ENCODE assay signal across 12 mouse cellular contexts in genomic region chr6:86776001-86776705, GRCm38 (mm10). TPM values are rescaled to one million over a fixed set of nuclear protein-coding genes. Genes with fewer than 3 reads are reported as not detected.
A peak's percentile ranks its signal among the peaks of the same experiment; 100 is the strongest.
DNase-seq lines count a peak whose midpoint lies in the region; ATAC-seq and TF ChIP-seq lines count a peak whose summit lies in the region.
"Had no signal": no experiment of that assay in that cellular context is flagged by ENCODE, and none has a peak within 500 bp of the region (broad histone marks: within the 10 kb centered on the region; RNA-seq: fewer than 3 reads in every experiment).

No protein-coding gene starts in this region.

- H3K27me3 ChIP-seq in intestine, embryonic 16.5 days (replicated peaks; ENCODE audit: control insufficient read depth, insufficient read depth, low read length): no peaks in the 10 kb centered on the region
- no peaks in the 10 kb centered on the region for H3K27me3 ChIP-seq in intestine, embryonic 15.5 days (replicated peaks)
- no peaks in the 10 kb centered on the region for H3K27me3 ChIP-seq in cerebellum, adult 2 months (ENCODE audit: control insufficient read depth, insufficient read depth, low read length)
- H3K27me3 ChIP-seq: kidney, embryonic 15.5 days had no signal

- WGBS in intestine, embryonic 16.5 days: 88% methylated on average over 8 of the region's 8 CpGs
- 84% methylated on average over 8 of the region's 8 CpGs for WGBS in intestine, embryonic 15.5 days
- WGBS in cerebellum, adult 2 months: 47% methylated on average over 8 of the region's 8 CpGs

- no peak overlapping the region for H3K9ac ChIP-seq in intestine, embryonic 16.5 days (ENCODE audit: low read depth, low read length)
- H3K9ac ChIP-seq in intestine, embryonic 15.5 days: no peak overlapping the region
- H3K9ac ChIP-seq: kidney, embryonic 15.5 days; lung, embryonic 14.5 days had no signal

- TF ChIP-seq POLR2A in cerebellum, adult 2 months (IDR thresholded peaks at IDR 0.05; ENCODE audit: borderline replicate concordance, insufficient read depth, low read length): no peak

- no peak for ATAC-seq in intestine, embryonic 16.5 days
- no peak for ATAC-seq in intestine, embryonic 15.5 days

- peak overlapping the region; percentile 12; the same call in 1 of the 2 replicates for H3K27ac ChIP-seq in intestine, embryonic 16.5 days (ENCODE audit: low read length)
- no peak overlapping the region for H3K27ac ChIP-seq in intestine, embryonic 15.5 days
- no peak overlapping the region for H3K27ac ChIP-seq in cerebellum, adult 2 months (ENCODE audit: insufficient read depth, low read length)
- H3K27ac ChIP-seq: forebrain, embryonic 10.5 days; kidney, embryonic 15.5 days had no signal

- H3K4me2 ChIP-seq in intestine, embryonic 16.5 days (ENCODE audit: low read depth, low read length): no peak overlapping the region
- no peak overlapping the region for H3K4me2 ChIP-seq in intestine, embryonic 15.5 days (replicated peaks)
- H3K4me2 ChIP-seq: kidney, embryonic 15.5 days; lung, embryonic 14.5 days had no signal

- no peaks in the 10 kb centered on the region for H3K36me3 ChIP-seq in intestine, embryonic 16.5 days (ENCODE audit: control insufficient read depth, insufficient read depth, low read length)
- H3K36me3 ChIP-seq in intestine, embryonic 15.5 days: no peaks in the 10 kb centered on the region
- H3K36me3 ChIP-seq: forebrain, embryonic 10.5 days; kidney, embryonic 15.5 days had no signal

- no peak for TF ChIP-seq CTCF in cerebellum, adult 2 months (IDR thresholded peaks at IDR 0.05; ENCODE audit: borderline replicate concordance, insufficient read depth, low read depth, low read length)

- H3K4me1 ChIP-seq in intestine, embryonic 16.5 days (ENCODE audit: control insufficient read depth, insufficient read depth, low read length): peaks cover 5% of the 10 kb centered on the region; the same call in 1 of the 2 replicates
- 0 out of 2 replicates have a peak, but pooled peaks cover 1% of the 10 kb centered on the region for H3K4me1 ChIP-seq in intestine, embryonic 15.5 days (replicated peaks)
- 0 out of 2 replicates have a peak, but pooled peaks cover 4% of the 10 kb centered on the region for H3K4me1 ChIP-seq in cerebellum, adult 2 months (ENCODE audit: control insufficient read depth, insufficient read depth, low read length)
- H3K4me1 ChIP-seq: forebrain, embryonic 10.5 days; kidney, embryonic 15.5 days had no signal

- peak; percentile 69 for DNase-seq in 3T3-L1 (ENCODE audit: low read depth, low spot score)
- peak; percentile 85 to 89 for DNase-seq in adrenal gland, postnatal 36 days
- peak; percentile 57 to 64 for DNase-seq in heart, postnatal 36 days
- DNase-seq in spleen, postnatal 14 days (ENCODE audit: low spot score in 2 of 2): no peak
- DNase-seq in cerebellum, adult 2 months: no peak
- no peak for DNase-seq in natural killer cell, adult 2 months (ENCODE audit: low spot score in 2 of 2)
- DNase-seq: cerebellum, adult 11 months; lung, embryonic 14.5 days had no signal

- intact Hi-C loops in heart, postnatal 36 days (cut with DNase I): no loop called here

- H3K9me3 ChIP-seq in intestine, embryonic 16.5 days (ENCODE audit: control insufficient read depth, low read length): no peaks in the 10 kb centered on the region
- H3K9me3 ChIP-seq in intestine, embryonic 15.5 days: no peaks in the 10 kb centered on the region
- H3K9me3 ChIP-seq: forebrain, embryonic 10.5 days; kidney, embryonic 15.5 days had no signal

- no peak overlapping the region for H3K4me3 ChIP-seq in intestine, embryonic 16.5 days (ENCODE audit: low read length)
- H3K4me3 ChIP-seq in intestine, embryonic 15.5 days (replicated peaks): no peak overlapping the region
- H3K4me3 ChIP-seq in cerebellum, adult 2 months (replicated peaks; ENCODE audit: insufficient read depth, low read depth, low read length): no peak overlapping the region
- H3K4me3 ChIP-seq: forebrain, embryonic 10.5 days; kidney, embryonic 15.5 days had no signal

RNA-seq across cellular contexts. Expression of gene Anxa4, which starts 17.2 kb away (rescaled TPM):
- polyA plus RNA-seq in intestine, embryonic 16.5 days (2015; fragmentation: Nextera tagmentation; extraction: Ambion mirVana): 538 and 653 TPM in 2 replicates
- 345 and 376 TPM in 2 replicates for polyA plus RNA-seq in intestine, embryonic 15.5 days (2015; fragmentation: Nextera tagmentation; extraction: Ambion mirVana)
- 10 to 100 TPM; 62.8 to 72.5 TPM for total RNA-seq in adrenal gland, postnatal 36 days (2021)
- total RNA-seq in heart, postnatal 36 days (2021): 10 to 100 TPM; 36.1 to 42.0 TPM
- 7.3 and 8.1 TPM in 2 replicates for polyA plus RNA-seq in cerebellum, adult 2 months (2012; rRNA removed)

RNA-seq across cellular contexts. Expression of gene Gmcl1, which starts 43.0 kb away (rescaled TPM):
- 22.1 and 24.3 TPM in 2 replicates for polyA plus RNA-seq in intestine, embryonic 16.5 days (2015; fragmentation: Nextera tagmentation; extraction: Ambion mirVana)
- 31.2 and 31.7 TPM in 2 replicates for polyA plus RNA-seq in intestine, embryonic 15.5 days (2015; fragmentation: Nextera tagmentation; extraction: Ambion mirVana)
- 10 to 100 TPM; 14.6 to 24.3 TPM for total RNA-seq in adrenal gland, postnatal 36 days (2021)
- 1 to 10 TPM; 4.4 to 4.6 TPM for total RNA-seq in heart, postnatal 36 days (2021)
- polyA plus RNA-seq in cerebellum, adult 2 months (2012; rRNA removed): 30.3 and 31.0 TPM in 2 replicates

Comparison
In these comparisons a context has a peak if more than half of its experiments do, and no peak if none do; other contexts are left out.
1. DNase-seq: peak in 3T3-L1 (single experiment), adrenal gland, postnatal 36 days (2 of 2) and heart, postnatal 36 days (2 of 2); none in spleen, postnatal 14 days (0 of 2), cerebellum, adult 2 months (0 of 2) and natural killer cell, adult 2 months (0 of 2).
2. RNA of gene Anxa4, which starts 17.2 kb away (polyA plus RNA-seq): 538 to 653 TPM in intestine, embryonic 16.5 days and 345 to 376 TPM in intestine, embryonic 15.5 days; 7.3 to 8.1 TPM in cerebellum, adult 2 months; every median in the first group is over 10 times any median in the second.